Mouse (Mus musculus) stomach, postnatal 0 days (tissue): Measurements from ENCODE around the gene Meioc. TPM values are rescaled to one million over a fixed set of nuclear protein-coding genes. Genes with fewer than 3 reads are reported as not detected.
"Not testable (repeated sequence)": the region's sequence is repeated elsewhere in the genome, so short reads cannot be mapped to it uniquely, and the experiment has no call there.

Source experiments
- ATAC-seq: fragments of 200-750 bp; cut with Nextera tagmentation; 2 replicates; pipeline ENCODE4 v1.8.0; 2017; ENCODE audit not compliant: low FRiP score, low TSS enrichment
- DNase-seq: peaks from one replicate; pipeline ENCODE4 v3.0.0-alpha.2; 2016; ENCODE audit warnings: low spot score
- H3K27ac ChIP-seq: fragments of 300-500 bp; sonication (generic); replicated peaks from 2 replicates; pipeline ENCODE4 v1.5.1; 2014; ENCODE audit warnings: mild to moderate bottlenecking, control low read depth
- H3K27me3 ChIP-seq: fragments of 300-500 bp; sonication (generic); 2 replicates; pipeline ENCODE4 v1.6.1; 2014; ENCODE audit warnings: low read length; ENCODE audit not compliant: control insufficient read depth, insufficient read depth
- H3K36me3 ChIP-seq: fragments of 300-500 bp; sonication (generic); 2 replicates; pipeline ENCODE4 v1.6.1; 2014; ENCODE audit warnings: low read length, mixed read lengths; ENCODE audit not compliant: control insufficient read depth, insufficient read depth
- H3K4me1 ChIP-seq: fragments of 300-500 bp; sonication (generic); replicated peaks from 2 replicates; pipeline ENCODE4 v1.6.1; 2014; ENCODE audit warnings: antibody characterized with exemption; ENCODE audit not compliant: control insufficient read depth, insufficient read depth
- H3K4me2 ChIP-seq: fragments of 300-500 bp; sonication (generic); replicated peaks from 2 replicates; pipeline ENCODE4 v1.6.1; 2014; ENCODE audit warnings: low read depth, mild to moderate bottlenecking, control low read depth, moderate library complexity
- H3K4me3 ChIP-seq: fragments of 300-500 bp; sonication (generic); 2 replicates; pipeline ENCODE4 v1.5.1; 2014; ENCODE audit warnings: low read depth, low read length, control low read depth
- H3K9ac ChIP-seq: fragments of 300-500 bp; sonication (generic); 2 replicates; pipeline ENCODE4 v1.6.1; 2014; ENCODE audit warnings: mild to moderate bottlenecking, low read length, control low read depth, mixed read lengths
- H3K9me3 ChIP-seq: fragments of 300-500 bp; sonication (generic); 2 replicates; pipeline ENCODE4 v1.6.1; 2016; ENCODE audit warnings: low read length; ENCODE audit not compliant: control insufficient read depth
- CTCF ChIP-seq: IDR thresholded peaks from 2 replicates; pipeline ENCODE4 v1.5.1; 2016; ENCODE audit warnings: antibody characterized with exemption, low read depth, mild to moderate bottlenecking, moderate library complexity
- EP300 ChIP-seq: optimal IDR thresholded peaks from 2 replicates; pipeline ENCODE3; 2016; ENCODE audit warnings: antibody characterized with exemption
- WGBS: fragments of 180-500 bp; shearing (Covaris S2); extraction: QIAGEN DNeasy Blood & Tissue Kit; methylation state at CpG from one replicate; pipeline ENCODE4 v1.1.7; 2014; 5-methylcytosine and 5-hydroxymethylcytosine counted together
- polyA plus RNA-seq: library from polyadenylated mRNA; unstranded; fragments of >200 nt; fragmentation: Nextera tagmentation; extraction: Ambion mirVana; gene quantifications from 2 replicates; pipeline ENCODE4 v1.2.1, GENCODE M21; 2015

The Meioc gene
- polyA plus RNA-seq, 1 experiment from 2014 or later = 0.39 TPM

GRCm38 (mm10) chr11:102690162-102690561, 26.6 kb downstream of the Meioc start:
- Histone ChIP-seq H3K4me3 (no peak overlapping the region), H3K27me3 (no peaks in the 10 kb centered on the region), H3K27ac (no peak overlapping the region), H3K36me3 (0 out of 2 replicates have a peak, but pooled peaks cover 4% of the 10 kb centered on the region), H3K4me2 (no peak overlapping the region), H3K4me1 (no peaks in the 10 kb centered on the region), H3K9me3 (no peaks in the 10 kb centered on the region), H3K9ac (no peak overlapping the region)
- DNase-seq (peak; percentile 62), ATAC-seq (no peak)
- 64% methylated on average over 6 of the region's 6 CpGs for WGBS
- TF ChIP-seq CTCF (peak; percentile 87), EP300 (no peak)

GRCm38 (mm10) chr11:102695289-102695688, 31.8 kb downstream of the Meioc start:
- no peak overlapping the region for H3K4me2 ChIP-seq
- no peak for DNase-seq
- H3K27ac ChIP-seq = no peak overlapping the region
- no peak for ATAC-seq
- H3K4me1 ChIP-seq = no peaks in the 10 kb centered on the region; the same call in 1 of the 2 replicates
- H3K9ac ChIP-seq = no peak overlapping the region
- TF ChIP-seq EP300 (no peak), CTCF (no peak)
- no peaks in the 10 kb centered on the region for H3K9me3 ChIP-seq
- H3K27me3 ChIP-seq = no peaks in the 10 kb centered on the region
- H3K36me3 ChIP-seq = no peaks in the 10 kb centered on the region
- H3K4me3 ChIP-seq = no peak overlapping the region
- WGBS = 87% methylated on average over 7 of the region's 7 CpGs

GRCm38 (mm10) chr11:102697338-102698017, 34.0 kb downstream of the Meioc start, which contains the start of gene Ccdc43:
Gene Ccdc43, minus strand, starts transcription at chr11:102697782.
- Histone ChIP-seq H3K4me2 (peak within 1 kb of the TSS; percentile 85), H3K27ac (peak within 1 kb of the TSS; percentile 61), H3K4me3 (peak within 1 kb of the TSS; percentile 77), H3K9ac (peak within 1 kb of the TSS; percentile 82), H3K4me1 (no peaks in the 10 kb centered on the region; the same call in 1 of the 2 replicates), H3K36me3 (no peaks in the 10 kb centered on the region), H3K9me3 (no peaks in the 10 kb centered on the region), H3K27me3 (no peaks in the 10 kb centered on the region)
- peak; percentile 96 for ATAC-seq
- DNase-seq = peak; percentile 89
- WGBS = under 1% methylated on average over 49 of the region's 49 CpGs
- TF ChIP-seq EP300 = no peak
- 0 out of 2 replicates have a peak, but pooled peaks have one; percentile 14 for TF ChIP-seq CTCF

GRCm38 (mm10) chr11:102698018-102698476, 34.5 kb downstream of the Meioc start:
- peak overlapping the region; percentile 85 for H3K4me2 ChIP-seq
- no peaks in the 10 kb centered on the region for H3K27me3 ChIP-seq
- H3K9ac ChIP-seq = peak overlapping the region; percentile 82
- no peak for DNase-seq
- H3K4me3 ChIP-seq = peak overlapping the region; percentile 77
- peak; percentile 53 for ATAC-seq
- no peaks in the 10 kb centered on the region for H3K9me3 ChIP-seq
- H3K36me3 ChIP-seq = no peaks in the 10 kb centered on the region
- TF ChIP-seq EP300 = no peak
- no peak; the same call in 1 of the 2 replicates for TF ChIP-seq CTCF
- no peaks in the 10 kb centered on the region; the same call in 1 of the 2 replicates for H3K4me1 ChIP-seq
- WGBS = 16% methylated on average over 9 of the region's 9 CpGs
- H3K27ac ChIP-seq = no peak overlapping the region; the same call in 1 of the 2 replicates

GRCm38 (mm10) chr11:102702206-102702605, 38.7 kb downstream of the Meioc start:
- not testable (repeated sequence) for H3K4me2 ChIP-seq, ATAC-seq, H3K4me3 ChIP-seq, H3K9ac ChIP-seq, H3K4me1 ChIP-seq, H3K27me3 ChIP-seq, DNase-seq, H3K9me3 ChIP-seq, H3K36me3 ChIP-seq, H3K27ac ChIP-seq
- 79% methylated on average over 5 of the region's 6 CpGs for WGBS

- Histone ChIP-seq H3K27ac (no peak overlapping the region), H3K4me3 (no peak overlapping the region), H3K9me3 (no peaks in the 10 kb centered on the region), H3K36me3 (no peaks in the 10 kb centered on the region), H3K4me2 (no peak overlapping the region), H3K27me3 (no peaks in the 10 kb centered on the region), H3K4me1 (no peaks in the 10 kb centered on the region), H3K9ac (no peak overlapping the region)
- ATAC-seq (no peak), DNase-seq (no peak)
- WGBS = 86% methylated on average over 4 of the region's 4 CpGs
- no peak for TF ChIP-seq CTCF
Measured at GRCm38 (mm10) chr11:102712411-102712810, 48.9 kb downstream of the Meioc start.
